Comparison of ENCODE assay signal across 25 mouse cellular contexts in the genomic region with DNA sequence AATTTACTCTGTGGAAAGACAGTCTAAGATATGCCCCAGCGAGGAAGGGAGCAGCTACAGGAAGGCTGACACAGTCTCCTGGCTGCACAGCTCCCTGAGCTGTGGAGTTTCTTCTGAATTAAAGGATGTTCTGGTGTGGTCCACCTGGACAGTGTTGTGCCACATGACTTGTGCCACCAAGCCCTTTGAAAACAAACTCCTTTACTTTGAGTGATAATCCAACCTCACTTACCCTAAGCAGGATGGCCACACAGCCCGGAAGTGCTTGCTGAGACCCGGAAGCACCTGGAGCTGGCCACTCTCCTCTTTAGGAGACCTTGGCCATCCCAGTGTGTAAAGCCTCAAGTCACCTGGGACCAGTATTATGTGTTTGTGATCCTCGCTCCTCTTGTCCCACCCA. TPM values are rescaled to one million over a fixed set of nuclear protein-coding genes. Genes with fewer than 3 reads are reported as not detected.
A peak's percentile ranks its signal among the peaks of the same experiment; 100 is the strongest.
DNase-seq lines count a peak whose midpoint lies in the region; ATAC-seq and TF ChIP-seq lines count a peak whose summit lies in the region.
"Had no signal": no experiment of that assay in that cellular context is flagged by ENCODE, and none has a peak within 500 bp of the region (broad histone marks: within the 10 kb centered on the region; RNA-seq: fewer than 3 reads in every experiment).

No protein-coding gene starts in this region.

- intact Hi-C loops in heart, postnatal 25 days (cut with DNase I), result no loop called here
- intact Hi-C loops in left cerebral cortex, adult 2 months (cut with DNase I), result loop anchor here (5.0 kb wide), 1 partner anchor 36 kb away; no protein-coding TSS in a partner anchor

- no peaks in the 10 kb centered on the region for H3K9me3 ChIP-seq in heart, embryonic 12.5 days (replicated peaks)
- H3K9me3 ChIP-seq in midbrain, embryonic 10.5 days (replicated peaks), result no peaks in the 10 kb centered on the region
- no peaks in the 10 kb centered on the region for H3K9me3 ChIP-seq in midbrain, embryonic 13.5 days
- H3K9me3 ChIP-seq in embryonic facial prominence, embryonic 13.5 days, result no peaks in the 10 kb centered on the region
- H3K9me3 ChIP-seq in limb, embryonic 12.5 days, result no peaks in the 10 kb centered on the region
- H3K9me3 ChIP-seq: liver, embryonic 15.5 days had no signal

- DNase-seq in heart, postnatal 25 days (ENCODE audit: low spot score), result no peak
- DNase-seq in midbrain, embryonic 10.5 days (ENCODE audit: low spot score), result peak; percentile 21
- no peak for DNase-seq in left cerebral cortex, adult 2 months (ENCODE audit: extremely low spot score in 1 of 2, low spot score in 2 of 2)
- DNase-seq: adrenal gland, postnatal 14 days; cerebellum, adult 11-12 months; forebrain, postnatal 0 days; kidney, postnatal 4 days; lung, postnatal 10 days; right cerebral cortex, postnatal 25 days; thymus, postnatal 14 days had no signal

- H3K4me1 ChIP-seq in heart, embryonic 12.5 days (replicated peaks), result peaks cover 49% of the 10 kb centered on the region
- H3K4me1 ChIP-seq in midbrain, embryonic 10.5 days, result peaks cover 2% of the 10 kb centered on the region
- peaks cover 1% of the 10 kb centered on the region; the same call in 1 of the 2 replicates for H3K4me1 ChIP-seq in midbrain, embryonic 13.5 days (replicated peaks)
- peaks cover 16% of the 10 kb centered on the region for H3K4me1 ChIP-seq in embryonic facial prominence, embryonic 13.5 days
- peaks cover 77% of the 10 kb centered on the region for H3K4me1 ChIP-seq in limb, embryonic 12.5 days (replicated peaks)
- H3K4me1 ChIP-seq: liver, embryonic 15.5 days had no signal

- 19% methylated on average over 4 of the region's 4 CpGs for WGBS in heart, embryonic 12.5 days
- WGBS in midbrain, embryonic 10.5 days, result 4% methylated on average over 4 of the region's 4 CpGs
- WGBS in midbrain, embryonic 13.5 days, result 4% methylated on average over 4 of the region's 4 CpGs
- WGBS in embryonic facial prominence, embryonic 13.5 days, result 9% methylated on average over 4 of the region's 4 CpGs
- WGBS in limb, embryonic 12.5 days, result 24% methylated on average over 4 of the region's 4 CpGs

- H3K36me3 ChIP-seq in heart, embryonic 12.5 days, result peaks cover 12% of the 10 kb centered on the region
- H3K36me3 ChIP-seq in midbrain, embryonic 10.5 days, result no peaks in the 10 kb centered on the region
- H3K36me3 ChIP-seq in midbrain, embryonic 13.5 days, result no peaks in the 10 kb centered on the region
- no peaks in the 10 kb centered on the region for H3K36me3 ChIP-seq in embryonic facial prominence, embryonic 13.5 days
- H3K36me3 ChIP-seq in limb, embryonic 12.5 days, result no peaks in the 10 kb centered on the region
- H3K36me3 ChIP-seq: liver, embryonic 15.5 days had no signal

- ATAC-seq in heart, embryonic 12.5 days (ENCODE audit: insufficient number of reproducible peaks, low FRiP score), result no peak
- ATAC-seq in midbrain, embryonic 13.5 days, result no peak
- ATAC-seq in embryonic facial prominence, embryonic 13.5 days (ENCODE audit: insufficient number of reproducible peaks, insufficient read depth, low FRiP score, low TSS enrichment, low read depth), result no peak
- ATAC-seq in limb, embryonic 12.5 days (ENCODE audit: insufficient number of reproducible peaks, insufficient read depth, low FRiP score, low TSS enrichment, low read depth), result peak; percentile 43; the same call in 1 of the 2 replicates
- ATAC-seq: activated CD4-positive, CD25-positive, alpha-beta regulatory T cell, adult 4 months; forebrain, postnatal 0 days; inflammation-experienced regulatory T-cells, adult 6 months; Patski had no signal

- peak overlapping the region; percentile 43; the same call in 1 of the 2 replicates for H3K4me3 ChIP-seq in heart, embryonic 12.5 days
- H3K4me3 ChIP-seq in midbrain, embryonic 10.5 days, result no peak overlapping the region
- no peak overlapping the region for H3K4me3 ChIP-seq in midbrain, embryonic 13.5 days (replicated peaks)
- H3K4me3 ChIP-seq in embryonic facial prominence, embryonic 13.5 days, result no peak overlapping the region
- no peak overlapping the region for H3K4me3 ChIP-seq in limb, embryonic 12.5 days (replicated peaks)
- no peak overlapping the region for H3K4me3 ChIP-seq in left cerebral cortex, adult 2 months
- H3K4me3 ChIP-seq: liver, embryonic 15.5 days had no signal

- no peaks in the 10 kb centered on the region for H3K27me3 ChIP-seq in heart, embryonic 12.5 days (replicated peaks)
- H3K27me3 ChIP-seq in midbrain, embryonic 10.5 days (ENCODE audit: low read depth, poor library complexity, severe bottlenecking), result peaks cover 100% of the 10 kb centered on the region
- H3K27me3 ChIP-seq in midbrain, embryonic 13.5 days, result peaks cover 100% of the 10 kb centered on the region
- peaks cover 98% of the 10 kb centered on the region for H3K27me3 ChIP-seq in embryonic facial prominence, embryonic 13.5 days
- peaks cover 82% of the 10 kb centered on the region for H3K27me3 ChIP-seq in limb, embryonic 12.5 days
- H3K27me3 ChIP-seq: Patski had no signal

- 0 out of 2 replicates have a peak overlapping the region, but pooled peaks have one; percentile 78 for H3K9ac ChIP-seq in heart, embryonic 12.5 days
- no peak overlapping the region for H3K9ac ChIP-seq in midbrain, embryonic 13.5 days (replicated peaks)
- H3K9ac ChIP-seq in embryonic facial prominence, embryonic 13.5 days, result no peak overlapping the region
- H3K9ac ChIP-seq in limb, embryonic 12.5 days (replicated peaks), result no peak overlapping the region
- H3K9ac ChIP-seq: forebrain, postnatal 0 days; liver, embryonic 15.5 days had no signal

- peak overlapping the region; percentile 86 for H3K4me2 ChIP-seq in heart, embryonic 12.5 days
- H3K4me2 ChIP-seq in midbrain, embryonic 13.5 days (replicated peaks), result no peak overlapping the region
- peak overlapping the region; percentile 45; the same call in 1 of the 2 replicates for H3K4me2 ChIP-seq in embryonic facial prominence, embryonic 13.5 days
- H3K4me2 ChIP-seq in limb, embryonic 12.5 days, result peak overlapping the region; percentile 54; the same call in 1 of the 2 replicates
- H3K4me2 ChIP-seq: liver, embryonic 15.5 days had no signal

- H3K27ac ChIP-seq in heart, embryonic 12.5 days (ENCODE audit: poor library complexity, severe bottlenecking), result peak overlapping the region; percentile 21; the same call in 1 of the 2 replicates
- no peak overlapping the region for H3K27ac ChIP-seq in midbrain, embryonic 10.5 days (replicated peaks)
- H3K27ac ChIP-seq in midbrain, embryonic 13.5 days, result no peak overlapping the region
- H3K27ac ChIP-seq in embryonic facial prominence, embryonic 13.5 days, result 0 out of 2 replicates have a peak overlapping the region, but pooled peaks have one; percentile 78
- peak overlapping the region; percentile 8; the same call in 1 of the 2 replicates for H3K27ac ChIP-seq in limb, embryonic 12.5 days
- no peak overlapping the region for H3K27ac ChIP-seq in left cerebral cortex, adult 2 months
- H3K27ac ChIP-seq: heart, adult 2 months; liver, embryonic 15.5 days had no signal

- TF ChIP-seq CTCF in left cerebral cortex, adult 2 months (IDR thresholded peaks at IDR 0.05), result no peak

RNA-seq across cellular contexts. Expression of a gene that starts 27.5 kb away (rescaled TPM):
- 18.0 and 19.4 TPM in 2 replicates for polyA plus RNA-seq in heart, embryonic 12.5 days (2016; fragmentation: Nextera tagmentation; extraction: Ambion mirVana)
- total RNA-seq in heart, postnatal 25 days (2021), result 10 to 100 TPM; 49.0 to 56.6 TPM
- polyA plus RNA-seq in midbrain, embryonic 10.5 days (2016; fragmentation: Nextera tagmentation; extraction: Ambion mirVana), result not detected in 2 replicates
- not detected in 2 replicates for polyA plus RNA-seq in midbrain, embryonic 13.5 days (2015; fragmentation: Nextera tagmentation; extraction: Ambion mirVana)
- 2.8 and 8.3 TPM in 2 replicates for polyA plus RNA-seq in embryonic facial prominence, embryonic 13.5 days (2015; fragmentation: Nextera tagmentation; extraction: Ambion mirVana)
- 19.6 and 23.7 TPM in 2 replicates for polyA plus RNA-seq in limb, embryonic 12.5 days (2016; fragmentation: Nextera tagmentation; extraction: Ambion mirVana)
- total RNA-seq in left cerebral cortex, adult 2 months (2021), result not detected
- total RNA-seq: common myeloid progenitor, adult 5-6 weeks; forebrain, postnatal 0 days; layer of hippocampus, postnatal 25 days; left cerebral cortex, postnatal 36 days; megakaryocyte, adult 5-6 weeks had no signal
- polyA plus RNA-seq: activated CD4-positive, CD25-positive, alpha-beta regulatory T cell, adult 4 months; forebrain, postnatal 0 days; inflammation-experienced regulatory T-cells, adult 6 months; kidney, embryonic 14.5 days; neural tube, embryonic 14.5 days had no signal

Comparison
In these comparisons a context has a peak if more than half of its experiments do, and no peak if none do; other contexts are left out.
1. H3K27ac ChIP-seq: peak in heart, embryonic 12.5 days (single experiment), embryonic facial prominence, embryonic 13.5 days (single experiment) and limb, embryonic 12.5 days (single experiment); none in midbrain, embryonic 10.5 days (single experiment), midbrain, embryonic 13.5 days (single experiment) and left cerebral cortex, adult 2 months (single experiment).